Mouse (Mus musculus) liver, postnatal 0 days (tissue): ENCODE measurements around the gene Fance.

Source experiments
- CTCF ChIP-seq: sonication (generic); IDR thresholded peaks from 2 replicates; pipeline ENCODE4 v1.5.1; 2016; ENCODE audit warnings: antibody characterized with exemption, low read depth
- EP300 ChIP-seq: IDR thresholded peaks from 2 replicates; pipeline ENCODE4 v1.6.1; 2016; ENCODE audit warnings: antibody characterized with exemption, low read depth, mild to moderate bottlenecking

GRCm38 (mm10) chr17:28300850-28301249 is 12.5 kb upstream of the Fance start:
- TF ChIP-seq EP300 (no peak), CTCF (no peak)
